Mouse (Mus musculus) MEL (cell line): ENCODE measurements around the gene Olfr827. TPM values are rescaled to one million over a fixed set of nuclear protein-coding genes. Genes with fewer than 3 reads are reported as not detected.

ENCODE experiments used
- DNase-seq: peaks from one replicate; pipeline ENCODE4 v3.0.0; 2011; ENCODE audit warnings: low read depth, low spot score
- H3K27ac ChIP-seq: 2 replicates; pipeline ENCODE4 v1.5.1; 2012; ENCODE audit warnings: low read depth, mild to moderate bottlenecking, control low read depth, low read length, moderate library complexity; ENCODE audit not compliant: control insufficient read depth
- H3K27me3 ChIP-seq, 2 experiments: fragments of 150-350 bp in 1 of 2; sonication (generic) in 1 of 2; 2 replicates each; pipeline ENCODE4 v1.6.1; 2012; ENCODE audit warnings: low read length in 2 of 2, mild to moderate bottlenecking in 2 of 2, improper control_type of control experiment in 1 of 2, moderate library complexity in 1 of 2; ENCODE audit not compliant: insufficient read depth in 2 of 2, control insufficient read depth in 1 of 2
- H3K36me3 ChIP-seq, 2 experiments: 2 replicates each; pipeline ENCODE4 v1.6.1; 2012 to 2014; ENCODE audit warnings: low read length in 2 of 2, improper control_type of control experiment in 1 of 2, inconsistent platforms in 1 of 2, mild to moderate bottlenecking in 1 of 2; ENCODE audit not compliant: insufficient read depth in 2 of 2, control insufficient read depth in 1 of 2
- H3K4me1 ChIP-seq, 2 experiments: fragments of 150-350 bp in 1 of 2; sonication (generic) in 1 of 2; 2 replicates each; pipeline ENCODE4 v1.6.1; 2012; ENCODE audit warnings: low read length in 2 of 2, improper control_type of control experiment in 1 of 2, mild to moderate bottlenecking in 1 of 2; ENCODE audit not compliant: insufficient read depth in 2 of 2, control insufficient read depth in 1 of 2
- H3K4me3 ChIP-seq, 2 experiments: fragments of 150-350 bp in 1 of 2; sonication (generic) in 1 of 2; 2 replicates each; pipeline ENCODE4 v1.5.1; 2012; ENCODE audit warnings: low read depth in 2 of 2, low read length in 2 of 2, mild to moderate bottlenecking in 2 of 2, moderate library complexity in 2 of 2, control low read depth in 1 of 2, improper control_type of control experiment in 1 of 2; ENCODE audit not compliant: control insufficient read depth in 1 of 2, insufficient read depth in 1 of 2
- H3K79me2 ChIP-seq: 2 replicates; pipeline ENCODE4 v1.6.1; 2012; ENCODE audit warnings: mild to moderate bottlenecking, low read length, moderate library complexity; ENCODE audit not compliant: control insufficient read depth, poor library complexity, insufficient read depth
- H3K9ac ChIP-seq: 2 replicates; pipeline ENCODE4 v1.6.1; 2012; ENCODE audit warnings: low read depth, mild to moderate bottlenecking, control low read depth, low read length, moderate library complexity; ENCODE audit not compliant: control insufficient read depth, poor library complexity, severe bottlenecking
- H3K9me3 ChIP-seq: fragments of 150-350 bp; sonication (generic); replicated peaks from 2 replicates; pipeline ENCODE4 v1.6.1; 2012; ENCODE audit warnings: mild to moderate bottlenecking, low read length, improper control_type of control experiment, moderate library complexity; ENCODE audit not compliant: insufficient read depth
- BHLHE40 ChIP-seq: IDR thresholded peaks from 2 replicates; pipeline ENCODE4 v1.6.1; 2012; ENCODE audit warnings: low read depth, mild to moderate bottlenecking, inconsistent platforms, low read length, improper control_type of control experiment, borderline replicate concordance
- CHD1 ChIP-seq: IDR thresholded peaks from 2 replicates; pipeline ENCODE4 v1.6.1; 2012; ENCODE audit warnings: low read depth, mild to moderate bottlenecking, inconsistent platforms, low read length, improper control_type of control experiment
- CTCF ChIP-seq, 3 experiments: IDR thresholded peaks in 2 of 3; conservative IDR thresholded peaks in 1 of 3; 2 replicates each; pipeline ENCODE4 v1.5.1; 2011 to 2012; ENCODE audit warnings: low read length in 3 of 3, low read depth in 2 of 3, mild to moderate bottlenecking in 2 of 3, improper control_type of control experiment in 1 of 3, inconsistent platforms in 1 of 3, mixed read lengths in 1 of 3, moderate library complexity in 1 of 3; ENCODE audit not compliant: control insufficient read depth in 1 of 3, insufficient read depth in 1 of 3, poor library complexity in 1 of 3, severe bottlenecking in 1 of 3
- E2F4 ChIP-seq: IDR thresholded peaks from 2 replicates; pipeline ENCODE4 v1.6.1; 2011; ENCODE audit warnings: low read depth, low read length, improper control_type of control experiment, borderline replicate concordance
- GATA1 ChIP-seq: IDR thresholded peaks from 2 replicates; pipeline ENCODE4 v1.6.1; 2011; ENCODE audit warnings: low read depth, low read length, improper control_type of control experiment
- KAT2A ChIP-seq: conservative IDR thresholded peaks from 2 replicates; pipeline ENCODE4 v1.6.1; 2012; ENCODE audit warnings: low read depth, low read length, improper control_type of control experiment, inconsistent platforms
- MAFK ChIP-seq: IDR thresholded peaks from 2 replicates; pipeline ENCODE4 v1.6.1; 2011; ENCODE audit warnings: low read depth, mild to moderate bottlenecking, low read length, improper control_type of control experiment, borderline replicate concordance
- MAX ChIP-seq: IDR thresholded peaks from 2 replicates; pipeline ENCODE4 v1.6.1; 2011; ENCODE audit warnings: low read length, improper control_type of control experiment
- MAZ ChIP-seq: IDR thresholded peaks from 2 replicates; pipeline ENCODE4 v1.6.1; 2012; ENCODE audit warnings: low read depth, mild to moderate bottlenecking, inconsistent platforms, low read length, improper control_type of control experiment
- MYB ChIP-seq: IDR thresholded peaks from 2 replicates; pipeline ENCODE4 v1.6.1; 2011; ENCODE audit warnings: mild to moderate bottlenecking, low read depth, low read length, improper control_type of control experiment
- MYC ChIP-seq: IDR thresholded peaks from 2 replicates; pipeline ENCODE4 v1.6.1; 2011; ENCODE audit warnings: low read depth, mild to moderate bottlenecking, low read length, improper control_type of control experiment, moderate library complexity
- NELFE ChIP-seq: IDR thresholded peaks from 2 replicates; pipeline ENCODE4 v1.6.1; 2011; ENCODE audit warnings: low read depth, low read length, improper control_type of control experiment
- NRF1 ChIP-seq: IDR thresholded peaks from 2 replicates; pipeline ENCODE4 v1.6.1; 2014; ENCODE audit warnings: low read depth, mild to moderate bottlenecking, inconsistent platforms, low read length, improper control_type of control experiment, moderate library complexity; ENCODE audit not compliant: poor library complexity, insufficient read depth, severe bottlenecking
- POLR2A ChIP-seq, 2 experiments: IDR thresholded peaks; 2 replicates each; pipeline ENCODE4 v1.6.1; 2011 to 2012; ENCODE audit warnings: low read length in 2 of 2, mild to moderate bottlenecking in 2 of 2, control low read depth in 1 of 2, improper control_type of control experiment in 1 of 2, low read depth in 1 of 2, moderate library complexity in 1 of 2; ENCODE audit not compliant: control insufficient read depth in 1 of 2, insufficient read depth in 1 of 2, poor library complexity in 1 of 2
- POLR2AphosphoS2 ChIP-seq: IDR thresholded peaks from 2 replicates; pipeline ENCODE4 v1.6.1; 2011; ENCODE audit warnings: low read length, improper control_type of control experiment
- RAD21 ChIP-seq: IDR thresholded peaks from 2 replicates; pipeline ENCODE4 v1.6.1; 2011; ENCODE audit warnings: mild to moderate bottlenecking, low read depth, low read length, improper control_type of control experiment
- RCOR1 ChIP-seq: IDR thresholded peaks from 2 replicates; pipeline ENCODE4 v1.6.1; 2012; ENCODE audit warnings: low read depth, mild to moderate bottlenecking, inconsistent platforms, low read length, improper control_type of control experiment
- SIN3A ChIP-seq: IDR thresholded peaks from 2 replicates; pipeline ENCODE4 v1.6.1; 2012; ENCODE audit warnings: low read length, improper control_type of control experiment, inconsistent platforms
- SMC3 ChIP-seq: IDR thresholded peaks from 2 replicates; pipeline ENCODE4 v1.6.1; 2011; ENCODE audit warnings: low read depth, low read length, improper control_type of control experiment
- TAL1 ChIP-seq: IDR thresholded peaks from 2 replicates; pipeline ENCODE4 v1.6.1; 2012; ENCODE audit warnings: mild to moderate bottlenecking, inconsistent platforms, low read length, moderate library complexity, mixed read lengths
- TCF12 ChIP-seq: IDR thresholded peaks from 2 replicates; pipeline ENCODE4 v1.6.1; 2014; ENCODE audit warnings: low read depth, mild to moderate bottlenecking, inconsistent platforms, low read length, improper control_type of control experiment, moderate library complexity
- UBTF ChIP-seq: IDR thresholded peaks from 2 replicates; pipeline ENCODE4 v1.6.1; 2012; ENCODE audit warnings: low read depth, mild to moderate bottlenecking, inconsistent platforms, low read length, improper control_type of control experiment, moderate library complexity, borderline replicate concordance; ENCODE audit not compliant: insufficient read depth
- USF1 ChIP-seq: IDR thresholded peaks from 2 replicates; pipeline ENCODE4 v1.6.1; 2014; ENCODE audit warnings: low read depth, mild to moderate bottlenecking, inconsistent platforms, low read length, improper control_type of control experiment, moderate library complexity
- USF2 ChIP-seq, 2 experiments: IDR thresholded peaks; 2 replicates each; pipeline ENCODE4 v1.6.1; 2011 to 2012; ENCODE audit warnings: improper control_type of control experiment in 2 of 2, low read length in 2 of 2, borderline replicate concordance in 1 of 2, inconsistent platforms in 1 of 2, low read depth in 1 of 2, mild to moderate bottlenecking in 1 of 2; ENCODE audit not compliant: insufficient read depth in 1 of 2
- ZKSCAN1 ChIP-seq: IDR thresholded peaks from 2 replicates; pipeline ENCODE4 v1.6.1; 2012; ENCODE audit warnings: low read depth, mild to moderate bottlenecking, inconsistent platforms, low read length, improper control_type of control experiment, moderate library complexity
- ZNF384 ChIP-seq: IDR thresholded peaks from 2 replicates; pipeline ENCODE4 v1.6.1; 2012; ENCODE audit warnings: low read depth, mild to moderate bottlenecking, inconsistent platforms, low read length, improper control_type of control experiment
- polyA plus RNA-seq, 2 experiments: library from polyadenylated mRNA; stranded (reverse) in 1 of 2; unstranded in 1 of 2; fragments of >175 nt in 1 of 2; fragments of >200 nt in 1 of 2; gene quantifications; 2 replicates each; pipeline versions ENCODE4 v1.2.1 to v1.2.4; 2012; ENCODE audit warnings: low replicate concordance in 2 of 2, low read depth in 1 of 2; ENCODE audit not compliant: insufficient read length in 2 of 2, insufficient read depth in 1 of 2, missing spikeins in 1 of 2
- total RNA-seq: library from RNA; depleted of rRNA; stranded (reverse); fragments of 300-350 nt; gene quantifications from 2 replicates; pipeline ENCODE4 v1.2.3, GENCODE M21; 2012

The Olfr827 gene
- total and polyA plus RNA-seq, 3 experiments = not detected

- TF ChIP-seq CTCF (IDR thresholded peaks at IDR 0.05 in 2 of 3, conservative IDR thresholded peaks at IDR 0.05 in 1 of 3; ENCODE audit: control insufficient read depth in 1 of 3, insufficient read depth in 1 of 3, low read depth in 2 of 3, low read length in 3 of 3, poor library complexity in 1 of 3, severe bottlenecking in 1 of 3) (no peak), USF2 (IDR thresholded peaks at IDR 0.05; ENCODE audit: borderline replicate concordance in 1 of 2, insufficient read depth in 1 of 2, low read depth in 1 of 2, low read length in 2 of 2) (no peak), ZNF384 (no peak), MAZ (no peak), UBTF (no peak), MAX (no peak), NELFE (no peak), POLR2AphosphoS2 (no peak), KAT2A (no peak), MYB (no peak), USF1 (no peak), BHLHE40 (no peak), E2F4 (no peak), SIN3A (no peak), POLR2A (IDR thresholded peaks at IDR 0.05; ENCODE audit: control insufficient read depth in 1 of 2, insufficient read depth in 1 of 2, low read depth in 1 of 2, low read length in 2 of 2, poor library complexity in 1 of 2) (no peak), ZKSCAN1 (no peak), GATA1 (no peak), RAD21 (no peak), MAFK (no peak), RCOR1 (no peak)
- Histone ChIP-seq H3K27me3 (no peaks in the 10 kb centered on the region; a peak in 1 of 4 replicates), H3K4me1 (no peaks in the 10 kb centered on the region), H3K27ac (no peak overlapping the region), H3K4me3 (no peak overlapping the region), H3K9ac (no peak overlapping the region), H3K79me2 (no peaks in the 10 kb centered on the region), H3K36me3 (no peaks in the 10 kb centered on the region), H3K9me3 (no peaks in the 10 kb centered on the region)
- DNase-seq = no peak
These were observed 30.1 kb upstream of the Olfr827 start for GRCm38 (mm10) chr10:130244271-130244670.

- TF ChIP-seq MAZ (no peak), TAL1 (no peak), SMC3 (no peak), TCF12 (no peak), NRF1 (no peak), SIN3A (no peak), MYC (no peak), RAD21 (no peak), POLR2A (IDR thresholded peaks at IDR 0.05; ENCODE audit: control insufficient read depth in 1 of 2, insufficient read depth in 1 of 2, low read depth in 1 of 2, low read length in 2 of 2, poor library complexity in 1 of 2) (no peak), CHD1 (no peak)
- peaks cover 0 to 4% of the 10 kb centered on the region in 2 experiments; a peak in 3 of 4 replicates for H3K27me3 ChIP-seq
- H3K4me1 ChIP-seq = no peaks in the 10 kb centered on the region
- no peaks in the 10 kb centered on the region for H3K79me2 ChIP-seq
- DNase-seq = no peak
- no peaks in the 10 kb centered on the region for H3K36me3 ChIP-seq
- no peaks in the 10 kb centered on the region for H3K9me3 ChIP-seq
- no peak overlapping the region for H3K9ac ChIP-seq
- H3K27ac ChIP-seq = no peak overlapping the region
- H3K4me3 ChIP-seq = no peak overlapping the region
These were observed 24.4 kb upstream of the Olfr827 start for GRCm38 (mm10) chr10:130238318-130239209.
